Mouse (Mus musculus): ENCODE results near the gene Hs6st3.

GRCm38 (mm10) chr14:119139381-119139950 is 1.3 kb downstream of the Hs6st3 start:
- no peak for TF ChIP-seq CTCF (conservative IDR thresholded peaks at IDR 0.05; ENCODE audit: low read length)
- TF ChIP-seq NANOG (IDR thresholded peaks at IDR 0.05; ENCODE audit: borderline replicate concordance, low read length): no peak
- no peak for TF ChIP-seq POU5F1 (IDR thresholded peaks at IDR 0.05; ENCODE audit: borderline replicate concordance, low read length)
